Mouse (Mus musculus): Measurements from ENCODE around the gene Akap8. TPM values are rescaled to one million over a fixed set of nuclear protein-coding genes. Genes with fewer than 3 reads are reported as not detected.

Gene Akap8
- polyA plus RNA-seq, 1 experiment from 2014 or later = 117 TPM

GRCm38 (mm10) chr17:32341102-32341501 lies 20.1 kb upstream of the Akap8 start:
- no peaks in the 10 kb centered on the region for H3K4me1 ChIP-seq
- WGBS = 97% methylated on average over 1 of the region's 1 CpGs
- no peaks in the 10 kb centered on the region for H3K27me3 ChIP-seq
- no peak for ATAC-seq (replicated peaks; ENCODE audit: low FRiP score)
- H3K36me3 ChIP-seq = peaks cover 74% of the 10 kb centered on the region
- H3K27ac ChIP-seq = no peak overlapping the region
- no peaks in the 10 kb centered on the region for H3K9me3 ChIP-seq (replicated peaks)
- no peak overlapping the region for H3K4me2 ChIP-seq
- no peak overlapping the region for H3K4me3 ChIP-seq (replicated peaks)
- no peak overlapping the region for H3K9ac ChIP-seq

DNA sequence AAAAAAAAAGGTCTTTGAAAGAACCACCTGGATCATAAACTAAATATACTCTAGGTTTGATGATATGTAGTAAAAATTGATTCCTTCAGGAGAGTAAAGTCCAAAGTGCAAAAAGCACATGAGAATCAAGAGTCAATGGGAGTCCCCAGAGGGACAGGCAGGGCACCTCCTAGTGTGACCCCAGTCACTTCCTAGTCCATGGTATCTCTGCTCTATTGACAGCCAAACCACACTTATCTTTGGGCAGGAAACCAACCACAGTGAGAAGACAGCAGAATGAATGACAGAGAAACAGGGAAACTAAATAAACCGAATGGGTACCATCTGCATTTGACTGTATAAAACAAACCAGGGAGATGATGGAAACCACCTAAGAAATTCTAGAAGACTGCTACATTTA lies 19.1 kb upstream of the Akap8 start:
- no peaks in the 10 kb centered on the region for H3K4me1 ChIP-seq
- H3K4me2 ChIP-seq = no peak overlapping the region
- H3K9me3 ChIP-seq (replicated peaks) = no peaks in the 10 kb centered on the region
- ATAC-seq (replicated peaks; ENCODE audit: low FRiP score) = no peak
- H3K4me3 ChIP-seq (replicated peaks) = no peak overlapping the region
- no peak overlapping the region for H3K27ac ChIP-seq
- no peak overlapping the region for H3K9ac ChIP-seq
- H3K27me3 ChIP-seq = no peaks in the 10 kb centered on the region
- peaks cover 82% of the 10 kb centered on the region for H3K36me3 ChIP-seq
- 77% methylated on average over 1 of the region's 1 CpGs for WGBS

GRCm38 (mm10) chr17:32335869-32336268 lies 14.8 kb upstream of the Akap8 start:
- ATAC-seq (replicated peaks; ENCODE audit: low FRiP score) = no peak
- no peaks in the 10 kb centered on the region for H3K27me3 ChIP-seq
- H3K9me3 ChIP-seq (replicated peaks) = no peaks in the 10 kb centered on the region
- H3K36me3 ChIP-seq = peaks cover 94% of the 10 kb centered on the region
- H3K9ac ChIP-seq = no peak overlapping the region
- H3K27ac ChIP-seq = no peak overlapping the region
- H3K4me2 ChIP-seq = no peak overlapping the region
- H3K4me3 ChIP-seq (replicated peaks) = no peak overlapping the region
- WGBS = 75% methylated on average over 2 of the region's 2 CpGs
- H3K4me1 ChIP-seq = no peaks in the 10 kb centered on the region

DNA sequence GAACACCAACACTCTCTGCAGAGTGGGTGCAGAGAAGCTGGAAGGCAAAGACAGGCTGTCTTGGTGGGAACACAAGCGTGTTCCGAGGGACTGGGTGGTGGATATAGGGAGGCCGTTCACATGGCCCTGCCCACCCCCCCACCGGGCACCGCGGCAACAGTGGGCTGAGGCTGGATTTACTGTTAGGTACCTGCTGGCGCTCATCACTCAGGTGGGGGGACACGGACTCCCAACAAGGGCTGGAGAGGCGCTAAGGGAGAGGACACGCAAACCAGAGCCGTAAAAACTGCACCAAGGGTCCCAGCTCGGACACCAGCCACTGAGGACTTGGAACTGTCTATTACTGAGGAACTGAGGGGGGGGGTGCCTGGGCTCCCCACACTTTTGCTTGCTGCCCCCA lies 13.9 kb upstream of the Akap8 start:
- 90% methylated on average over 12 of the region's 12 CpGs for WGBS
- no peak overlapping the region for H3K4me2 ChIP-seq

DNA sequence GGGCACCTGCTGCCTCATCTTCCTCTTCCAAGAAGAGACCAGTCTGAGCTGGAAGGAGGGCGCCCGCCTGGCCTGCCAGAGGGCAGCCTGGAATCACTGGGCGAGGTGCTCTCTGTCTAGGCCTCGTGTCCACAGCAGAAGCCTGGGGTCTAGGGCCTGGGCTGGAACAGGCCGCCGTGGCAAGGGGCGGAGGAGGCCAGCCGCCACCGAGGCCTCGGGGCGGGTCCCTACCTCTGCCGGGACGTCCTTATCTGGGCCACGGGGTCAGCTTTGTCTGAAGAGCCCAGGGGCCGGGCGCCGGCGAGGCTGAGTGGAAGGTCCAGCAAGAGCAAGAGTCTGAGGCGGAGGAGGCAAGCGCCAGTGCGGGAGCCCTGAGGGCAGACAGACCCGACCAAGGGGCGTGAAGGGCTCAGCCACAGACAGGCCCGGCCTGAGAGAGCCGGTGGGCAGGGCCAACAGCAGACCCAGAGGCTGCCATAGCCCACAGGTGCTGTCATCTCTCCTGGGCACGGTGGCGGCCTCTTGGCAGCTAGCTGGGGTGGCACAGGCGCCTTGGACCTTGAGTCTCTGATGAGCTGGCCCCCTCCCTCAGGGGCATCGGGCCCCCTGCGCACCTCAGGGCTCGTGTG lies 12.8 kb upstream of the Akap8 start:
- Histone ChIP-seq H3K9me3 (replicated peaks) (no peaks in the 10 kb centered on the region), H3K27ac (no peak overlapping the region), H3K4me3 (replicated peaks) (no peak overlapping the region), H3K9ac (no peak overlapping the region), H3K4me1 (no peaks in the 10 kb centered on the region), H3K4me2 (no peak overlapping the region), H3K36me3 (peaks cover 94% of the 10 kb centered on the region), H3K27me3 (no peaks in the 10 kb centered on the region)
- WGBS = 88% methylated on average over 31 of the region's 31 CpGs
- ATAC-seq (replicated peaks; ENCODE audit: low FRiP score) = peak; percentile 60; the same call in 1 of the 2 replicates

More for the DNA sequence above, 13.9 kb upstream of the Akap8 start:
- H3K36me3 ChIP-seq = peaks cover 95% of the 10 kb centered on the region
- no peak overlapping the region for H3K27ac ChIP-seq
- H3K27me3 ChIP-seq = no peaks in the 10 kb centered on the region
- H3K9me3 ChIP-seq (replicated peaks) = no peaks in the 10 kb centered on the region
- no peak overlapping the region for H3K4me3 ChIP-seq (replicated peaks)
- no peak for ATAC-seq (replicated peaks; ENCODE audit: low FRiP score)
- H3K4me1 ChIP-seq = no peaks in the 10 kb centered on the region
- H3K9ac ChIP-seq = no peak overlapping the region

- H3K36me3 ChIP-seq = peaks cover 90% of the 10 kb centered on the region
- H3K9ac ChIP-seq = no peak overlapping the region
- no peak overlapping the region for H3K4me2 ChIP-seq
- ATAC-seq (replicated peaks; ENCODE audit: low FRiP score) = no peak
- H3K27ac ChIP-seq = no peak overlapping the region
- H3K27me3 ChIP-seq = no peaks in the 10 kb centered on the region
- H3K4me1 ChIP-seq = peaks cover 5% of the 10 kb centered on the region; the same call in 1 of the 2 replicates
- no peak overlapping the region for H3K4me3 ChIP-seq (replicated peaks)
- no peaks in the 10 kb centered on the region for H3K9me3 ChIP-seq (replicated peaks)
Measured at GRCm38 (mm10) chr17:32327501-32327900, 6.5 kb upstream of the Akap8 start.

GRCm38 (mm10) chr17:32322809-32323208 lies 1.8 kb upstream of the Akap8 start:
- H3K9me3 ChIP-seq (replicated peaks) = no peaks in the 10 kb centered on the region
- no peaks in the 10 kb centered on the region for H3K27me3 ChIP-seq
- peaks cover 59% of the 10 kb centered on the region for H3K36me3 ChIP-seq
- ATAC-seq (replicated peaks; ENCODE audit: low FRiP score) = no peak
- no peak overlapping the region for H3K27ac ChIP-seq
- WGBS = 90% methylated on average over 1 of the region's 1 CpGs
- no peak overlapping the region for H3K4me3 ChIP-seq (replicated peaks)
- H3K4me1 ChIP-seq = peaks cover 32% of the 10 kb centered on the region
- H3K4me2 ChIP-seq = no peak overlapping the region
- no peak overlapping the region for H3K9ac ChIP-seq

DNA sequence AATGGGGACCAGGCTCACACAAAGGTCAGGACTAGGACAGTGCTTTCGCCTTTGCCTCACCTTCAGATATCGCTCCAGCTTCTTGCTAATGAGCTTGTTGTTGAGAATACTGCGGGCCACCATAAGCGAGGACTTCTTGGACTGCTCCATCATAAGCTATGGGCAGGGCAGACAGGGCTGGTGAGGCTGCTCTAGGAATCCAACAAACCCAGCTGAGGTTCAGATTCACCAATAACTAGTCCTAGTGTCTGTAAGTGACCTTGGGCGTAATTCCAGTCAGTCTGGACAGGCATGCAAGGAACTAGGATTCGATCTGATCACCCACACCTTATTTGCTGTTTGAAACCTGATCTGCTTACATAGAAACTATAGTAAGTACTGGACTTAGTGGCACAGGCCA lies 798 bp upstream of the Akap8 start:
- ATAC-seq (replicated peaks; ENCODE audit: low FRiP score) = no peak; the same call in 1 of the 2 replicates
- Histone ChIP-seq H3K9ac (peak overlapping the region; percentile 68), H3K4me1 (peaks cover 32% of the 10 kb centered on the region), H3K4me3 (replicated peaks) (peak overlapping the region; percentile 98), H3K27me3 (no peaks in the 10 kb centered on the region), H3K36me3 (peaks cover 59% of the 10 kb centered on the region), H3K27ac (peak overlapping the region; percentile 99), H3K4me2 (peak overlapping the region; percentile 87), H3K9me3 (replicated peaks) (no peaks in the 10 kb centered on the region)
- WGBS = 14% methylated on average over 6 of the region's 6 CpGs

GRCm38 (mm10) chr17:32321390-32321734 lies 324 bp upstream of the Akap8 start:
- Histone ChIP-seq H3K4me1 (peaks cover 32% of the 10 kb centered on the region), H3K9me3 (replicated peaks) (no peaks in the 10 kb centered on the region), H3K9ac (peak overlapping the region; percentile 68), H3K36me3 (peaks cover 59% of the 10 kb centered on the region), H3K27ac (peak overlapping the region; percentile 99), H3K27me3 (no peaks in the 10 kb centered on the region), H3K4me2 (peak overlapping the region; percentile 87), H3K4me3 (replicated peaks) (peak overlapping the region; percentile 98)
- ATAC-seq (replicated peaks; ENCODE audit: low FRiP score) = peak; percentile 78
- 0% methylated on average over 23 of the region's 23 CpGs for WGBS

- 0% methylated on average over 7 of the region's 7 CpGs for WGBS
- ATAC-seq (replicated peaks; ENCODE audit: low FRiP score) = no peak
- peak overlapping the region; percentile 98 for H3K4me3 ChIP-seq (replicated peaks)
- peak overlapping the region; percentile 99 for H3K27ac ChIP-seq
- peaks cover 32% of the 10 kb centered on the region for H3K4me1 ChIP-seq
- H3K4me2 ChIP-seq = peak overlapping the region; percentile 87
- H3K9me3 ChIP-seq (replicated peaks) = no peaks in the 10 kb centered on the region
- no peaks in the 10 kb centered on the region for H3K27me3 ChIP-seq
- peaks cover 59% of the 10 kb centered on the region for H3K36me3 ChIP-seq
- peak overlapping the region; percentile 92 for H3K9ac ChIP-seq
Measured at GRCm38 (mm10) chr17:32319950-32320349, 1.1 kb downstream of the Akap8 start.

DNA sequence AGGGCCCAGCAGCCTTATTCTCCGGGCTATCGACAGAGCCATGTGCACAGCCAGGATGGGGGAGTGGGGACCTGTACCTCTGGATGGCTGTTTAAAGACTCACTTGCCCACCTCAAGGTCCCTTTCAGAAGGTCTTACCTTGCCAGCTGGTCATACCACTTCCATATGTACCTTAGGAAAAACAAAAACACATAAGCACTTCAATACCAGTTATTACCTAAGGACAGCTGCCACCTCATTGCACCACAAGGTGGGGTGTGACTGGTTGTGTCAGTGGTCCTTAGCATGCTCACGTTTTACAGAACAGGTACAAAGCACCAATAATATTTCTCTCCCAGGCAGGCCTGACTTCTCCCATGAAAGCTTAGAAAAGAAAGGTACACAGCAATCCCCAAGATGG lies 3.3 kb downstream of the Akap8 start:
- Histone ChIP-seq H3K4me3 (replicated peaks) (no peak overlapping the region), H3K9me3 (replicated peaks) (no peaks in the 10 kb centered on the region), H3K27me3 (no peaks in the 10 kb centered on the region), H3K4me1 (peaks cover 29% of the 10 kb centered on the region), H3K9ac (no peak overlapping the region), H3K4me2 (no peak overlapping the region), H3K27ac (no peak overlapping the region), H3K36me3 (peaks cover 62% of the 10 kb centered on the region)
- 84% methylated on average over 3 of the region's 3 CpGs for WGBS
- ATAC-seq (replicated peaks; ENCODE audit: low FRiP score) = no peak

- Histone ChIP-seq H3K4me3 (replicated peaks) (no peak overlapping the region), H3K36me3 (peaks cover 66% of the 10 kb centered on the region), H3K27me3 (no peaks in the 10 kb centered on the region), H3K27ac (no peak overlapping the region), H3K4me2 (no peak overlapping the region), H3K9me3 (replicated peaks) (no peaks in the 10 kb centered on the region), H3K9ac (no peak overlapping the region), H3K4me1 (peaks cover 22% of the 10 kb centered on the region)
- WGBS = 93% methylated on average over 8 of the region's 8 CpGs
- ATAC-seq (replicated peaks; ENCODE audit: low FRiP score) = no peak
Measured at GRCm38 (mm10) chr17:32317032-32317431, 4.0 kb downstream of the Akap8 start.

DNA sequence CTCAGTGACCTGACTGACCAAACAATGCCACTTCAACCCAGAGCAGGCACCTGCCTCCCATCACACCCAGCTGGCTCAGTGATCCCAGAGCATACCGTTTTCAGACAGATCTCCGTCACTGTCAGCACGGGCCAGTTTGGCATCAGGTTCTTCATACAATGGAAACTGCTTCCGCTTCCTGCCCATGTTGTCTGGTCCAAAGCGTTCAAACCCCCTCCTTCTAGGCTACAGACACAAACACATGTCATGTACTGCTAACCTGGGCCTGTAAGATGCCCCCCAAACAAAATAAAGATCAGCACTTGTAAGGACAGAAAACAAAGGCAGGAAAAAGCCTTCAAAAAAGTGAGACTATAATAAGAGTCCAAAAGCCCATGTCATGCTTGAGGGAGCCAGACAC lies 5.5 kb downstream of the Akap8 start:
- 93% methylated on average over 5 of the region's 5 CpGs for WGBS
- no peak overlapping the region for H3K27ac ChIP-seq
- H3K36me3 ChIP-seq = peaks cover 81% of the 10 kb centered on the region
- no peak overlapping the region for H3K4me2 ChIP-seq
- H3K9me3 ChIP-seq (replicated peaks) = no peaks in the 10 kb centered on the region
- no peaks in the 10 kb centered on the region for H3K27me3 ChIP-seq
- peaks cover 19% of the 10 kb centered on the region for H3K4me1 ChIP-seq
- no peak overlapping the region for H3K9ac ChIP-seq
- no peak for ATAC-seq (replicated peaks; ENCODE audit: low FRiP score)
- no peak overlapping the region for H3K4me3 ChIP-seq (replicated peaks)

Data from kidney, embryonic 15.5 days (tissue).